Mouse (Mus musculus) kidney, adult 2 months (tissue): ENCODE measurements around the gene Shisa5. TPM values are rescaled to one million over a fixed set of nuclear protein-coding genes. Genes with fewer than 3 reads are reported as not detected.

Source experiments
- DNase-seq: peaks from one replicate; pipeline ENCODE4 v3.0.0; 2021
- H3K27ac ChIP-seq: fragments of 200-500 bp; 2 replicates; pipeline ENCODE4 v1.5.1; 2012; ENCODE audit warnings: low read depth, low read length, control low read depth, inconsistent platforms; ENCODE audit not compliant: insufficient read depth
- H3K27me3 ChIP-seq: fragments of 200-500 bp; replicated peaks from 2 replicates; pipeline ENCODE4 v1.6.1; 2012; ENCODE audit warnings: mild to moderate bottlenecking, moderate library complexity, low read length, inconsistent platforms; ENCODE audit not compliant: control insufficient read depth, insufficient read depth
- H3K36me3 ChIP-seq: fragments of 200-500 bp; 2 replicates; pipeline ENCODE4 v1.6.1; 2012; ENCODE audit warnings: mild to moderate bottlenecking, moderate library complexity, low read length, inconsistent platforms; ENCODE audit not compliant: control insufficient read depth, insufficient read depth
- H3K4me1 ChIP-seq: fragments of 200-500 bp; 2 replicates; pipeline ENCODE4 v1.6.1; 2011; ENCODE audit warnings: low read length; ENCODE audit not compliant: control insufficient read depth, insufficient read depth
- H3K4me3 ChIP-seq: fragments of 200-500 bp; 2 replicates; pipeline ENCODE4 v1.5.1; 2011; ENCODE audit warnings: mild to moderate bottlenecking, low read depth, low read length, control low read depth; ENCODE audit not compliant: insufficient read depth
- CTCF ChIP-seq: fragments of 200-500 bp; conservative IDR thresholded peaks from 2 replicates; pipeline ENCODE4 v1.5.1; 2011; ENCODE audit warnings: low read depth, mild to moderate bottlenecking, control low read depth, low read length, moderate library complexity, mixed read lengths; ENCODE audit not compliant: insufficient read depth, insufficient read length
- POLR2A ChIP-seq: fragments of 200-500 bp; IDR thresholded peaks from one replicate; pipeline ENCODE4 v1.6.1; 2011; ENCODE audit warnings: low read depth, low read length, control low read depth
- WGBS: fragments of 180-500 bp; shearing (Covaris S2); methylation state at CpG from one replicate; pipeline ENCODE4 v1.1.7; 2018; 5-methylcytosine and 5-hydroxymethylcytosine counted together
- polyA plus RNA-seq: library from polyadenylated mRNA; depleted of rRNA; stranded (reverse); fragments of >200 nt; gene quantifications from 2 replicates; pipeline ENCODE4 v1.2.3, GENCODE M21; 2012

Shisa5 gene
- polyA plus RNA-seq, 1 experiment, result 688 TPM

DNA sequence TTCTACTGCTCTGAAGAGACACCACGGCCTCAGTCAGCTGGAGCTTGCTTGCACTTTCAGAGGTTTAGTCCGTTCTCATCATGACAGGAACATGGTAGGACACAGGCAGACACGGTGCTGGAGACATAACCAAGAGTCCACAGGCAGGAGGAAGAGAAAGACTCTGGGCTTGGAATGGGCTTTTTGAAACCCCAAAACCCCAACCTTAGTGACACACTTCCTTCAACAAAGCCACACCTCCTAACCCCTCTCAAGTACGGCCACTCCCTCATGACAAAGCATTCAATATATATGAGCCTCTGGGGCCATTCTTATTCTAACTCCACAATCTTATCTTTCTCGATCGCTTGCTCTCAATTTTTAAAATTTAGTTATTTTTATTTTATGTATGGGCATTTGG, 5.9 kb upstream of the Shisa5 start:
- Histone ChIP-seq H3K27ac (no peak overlapping the region), H3K4me3 (no peak overlapping the region), H3K36me3 (no peaks in the 10 kb centered on the region), H3K27me3 (no peaks in the 10 kb centered on the region), H3K4me1 (no peaks in the 10 kb centered on the region)
- TF ChIP-seq POLR2A, result no peak
- no peak for TF ChIP-seq CTCF
- no peak for DNase-seq
- 78% methylated on average over 6 of the region's 6 CpGs for WGBS

GRCm38 (mm10) chr9:109038901-109039364, 568 bp downstream of the Shisa5 start:
- no peak for TF ChIP-seq CTCF
- TF ChIP-seq POLR2A, result no peak
- peak overlapping the region; percentile 81 for H3K4me3 ChIP-seq
- peak overlapping the region; percentile 85 for H3K27ac ChIP-seq
- no peaks in the 10 kb centered on the region for H3K27me3 ChIP-seq
- peaks cover 15% of the 10 kb centered on the region for H3K4me1 ChIP-seq
- whole genome bisulfite sequencing, result 15% methylated on average over 8 of the region's 8 CpGs
- H3K36me3 ChIP-seq, result no peaks in the 10 kb centered on the region
- peak; percentile 88 for DNase-seq

DNA sequence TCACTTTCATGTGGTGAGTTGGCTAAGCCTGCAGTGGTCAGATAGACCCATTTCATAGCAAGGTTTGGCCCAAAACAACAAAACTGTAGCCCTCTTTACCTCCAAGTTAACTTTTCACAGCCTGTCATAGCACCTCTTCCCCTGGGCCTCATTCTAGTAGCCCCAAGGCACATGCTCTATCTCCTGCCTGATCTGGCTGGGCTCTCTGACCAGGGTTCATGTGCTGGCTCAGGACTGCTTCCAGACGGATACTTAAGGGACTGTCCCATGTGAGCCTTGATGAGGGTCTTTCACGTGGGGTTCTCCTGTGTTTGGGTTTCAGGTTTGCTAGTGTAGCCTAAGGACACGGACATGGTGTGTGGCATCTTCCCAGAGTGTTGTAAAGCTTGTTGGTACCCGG, 1.3 kb downstream of the Shisa5 start:
- peak overlapping the region; percentile 85 for H3K27ac ChIP-seq
- H3K36me3 ChIP-seq, result no peaks in the 10 kb centered on the region
- no peak for TF ChIP-seq POLR2A
- TF ChIP-seq CTCF, result no peak
- peak overlapping the region; percentile 81 for H3K4me3 ChIP-seq
- DNase-seq, result no peak
- no peaks in the 10 kb centered on the region for H3K27me3 ChIP-seq
- H3K4me1 ChIP-seq, result peaks cover 15% of the 10 kb centered on the region
- 41% methylated on average over 4 of the region's 4 CpGs for WGBS

GRCm38 (mm10) chr9:109040216-109040615, 1.9 kb downstream of the Shisa5 start:
- H3K36me3 ChIP-seq, result no peaks in the 10 kb centered on the region
- peak overlapping the region; percentile 81 for H3K4me3 ChIP-seq
- peak overlapping the region; percentile 85 for H3K27ac ChIP-seq
- peak; percentile 84 for DNase-seq
- 28% methylated on average over 8 of the region's 8 CpGs for WGBS
- no peaks in the 10 kb centered on the region for H3K27me3 ChIP-seq
- TF ChIP-seq CTCF, result no peak
- no peak for TF ChIP-seq POLR2A
- H3K4me1 ChIP-seq, result peaks cover 15% of the 10 kb centered on the region

- WGBS, result 20% methylated on average over 6 of the region's 6 CpGs
- Histone ChIP-seq H3K27ac (peak overlapping the region; percentile 85), H3K36me3 (no peaks in the 10 kb centered on the region), H3K27me3 (no peaks in the 10 kb centered on the region), H3K4me1 (peaks cover 15% of the 10 kb centered on the region), H3K4me3 (peak overlapping the region; percentile 81; the same call in 1 of the 2 replicates)
- TF ChIP-seq POLR2A, result no peak
- TF ChIP-seq CTCF, result no peak
- peak; percentile 59 for DNase-seq
Observed at GRCm38 (mm10) chr9:109040906-109041305, 2.5 kb downstream of the Shisa5 start.

GRCm38 (mm10) chr9:109041351-109041750, 3.0 kb downstream of the Shisa5 start:
- no peak overlapping the region for H3K4me3 ChIP-seq
- no peak for DNase-seq
- TF ChIP-seq CTCF (no peak), POLR2A (no peak)
- WGBS, result 51% methylated on average over 7 of the region's 7 CpGs
- H3K4me1 ChIP-seq, result peaks cover 15% of the 10 kb centered on the region
- H3K27ac ChIP-seq, result 0 out of 2 replicates have a peak overlapping the region, but pooled peaks have one; percentile 85
- H3K36me3 ChIP-seq, result no peaks in the 10 kb centered on the region
- H3K27me3 ChIP-seq, result no peaks in the 10 kb centered on the region

- Histone ChIP-seq H3K27me3 (no peaks in the 10 kb centered on the region), H3K36me3 (no peaks in the 10 kb centered on the region), H3K4me1 (no peaks in the 10 kb centered on the region; the same call in 1 of the 2 replicates), H3K27ac (no peak overlapping the region), H3K4me3 (no peak overlapping the region)
- DNase-seq, result peak; percentile 73
- 40% methylated on average over 5 of the region's 5 CpGs for WGBS
- TF ChIP-seq CTCF (peak; percentile 76), POLR2A (no peak)
Observed at GRCm38 (mm10) chr9:109046306-109046705, 7.9 kb downstream of the Shisa5 start.

GRCm38 (mm10) chr9:109049316-109049715, 11.0 kb downstream of the Shisa5 start:
- Histone ChIP-seq H3K36me3 (no peaks in the 10 kb centered on the region), H3K4me1 (0 out of 2 replicates have a peak, but pooled peaks cover under 1% of the 10 kb centered on the region), H3K27ac (no peak overlapping the region), H3K27me3 (no peaks in the 10 kb centered on the region), H3K4me3 (no peak overlapping the region)
- TF ChIP-seq CTCF (no peak), POLR2A (no peak)
- 79% methylated on average over 7 of the region's 7 CpGs for WGBS
- no peak for DNase-seq
